Mouse (Mus musculus) bone marrow macrophage, adult 2 months (primary cell): Measurements from ENCODE around the gene Bmp2k. TPM values are rescaled to one million over a fixed set of nuclear protein-coding genes. Genes with fewer than 3 reads are reported as not detected.
"Not testable (repeated sequence)": the region's sequence is repeated elsewhere in the genome, so short reads cannot be mapped to it uniquely, and the experiment has no call there.

Experiments used
- H3K27ac ChIP-seq: 2 replicates; pipeline ENCODE4 v1.5.1; 2012; ENCODE audit warnings: low read depth, low read length; ENCODE audit not compliant: insufficient read depth
- H3K4me1 ChIP-seq: 2 replicates; pipeline ENCODE4 v1.6.1; 2012; ENCODE audit warnings: low read length; ENCODE audit not compliant: control insufficient read depth, insufficient read depth
- H3K4me3 ChIP-seq: 2 replicates; pipeline ENCODE4 v1.5.1; 2012; ENCODE audit warnings: mild to moderate bottlenecking, low read length, moderate library complexity; ENCODE audit not compliant: insufficient read depth
- CTCF ChIP-seq: IDR thresholded peaks from 2 replicates; pipeline ENCODE4 v1.5.1; 2012; ENCODE audit warnings: low read depth, mild to moderate bottlenecking, low read length, moderate library complexity
- POLR2A ChIP-seq: IDR thresholded peaks from 2 replicates; pipeline ENCODE4 v1.6.1; 2012; ENCODE audit warnings: mild to moderate bottlenecking, low read depth, low read length, borderline replicate concordance
- polyA plus RNA-seq: library from polyadenylated mRNA; stranded (reverse); fragments of >200 nt; gene quantifications from 2 replicates; pipeline ENCODE4 v1.2.4, GENCODE M21; 2012; ENCODE audit not compliant: missing spikeins, insufficient read depth, insufficient read length

Gene Bmp2k
- polyA plus RNA-seq, 1 experiment: 41.5 TPM

DNA sequence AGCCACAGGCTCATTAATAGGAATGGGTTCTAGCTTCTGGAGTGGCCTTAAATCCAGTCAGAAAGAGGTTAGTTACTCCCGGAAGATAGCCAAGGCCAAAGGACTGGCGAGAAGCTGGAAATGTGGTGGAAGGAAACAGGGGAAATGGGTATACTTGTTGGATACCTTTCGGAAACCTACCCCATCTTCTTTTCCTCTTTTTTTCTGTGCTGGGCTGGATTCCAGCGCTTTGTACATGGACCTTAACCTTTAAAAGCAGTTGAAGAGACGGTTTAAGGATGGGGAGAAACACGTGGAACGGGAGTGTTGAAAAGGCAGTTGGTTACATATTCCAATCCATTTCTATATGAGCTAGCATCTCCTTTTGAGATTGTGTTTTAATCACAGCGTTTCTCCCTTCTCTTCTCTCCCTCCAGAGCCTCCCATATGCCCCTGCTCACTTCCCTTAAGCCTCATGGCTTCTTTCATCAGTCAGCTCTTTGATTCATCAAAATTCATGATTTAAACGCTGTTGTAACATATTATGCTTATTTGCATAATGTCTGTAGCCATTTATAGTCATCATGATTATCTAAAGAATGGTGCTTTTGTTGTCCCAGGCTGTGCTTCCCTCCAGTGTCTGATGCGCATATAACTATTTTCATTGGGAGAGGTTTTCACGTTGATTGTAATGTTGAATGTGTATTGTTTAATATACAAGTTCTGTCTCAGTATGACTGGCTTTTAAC lies 18.5 kb downstream of the Bmp2k start:
- H3K4me1 ChIP-seq: peaks cover 32% of the 10 kb centered on the region
- H3K4me3 ChIP-seq: no peak overlapping the region
- no peak for TF ChIP-seq CTCF
- TF ChIP-seq POLR2A: no peak
- no peak overlapping the region for H3K27ac ChIP-seq

DNA sequence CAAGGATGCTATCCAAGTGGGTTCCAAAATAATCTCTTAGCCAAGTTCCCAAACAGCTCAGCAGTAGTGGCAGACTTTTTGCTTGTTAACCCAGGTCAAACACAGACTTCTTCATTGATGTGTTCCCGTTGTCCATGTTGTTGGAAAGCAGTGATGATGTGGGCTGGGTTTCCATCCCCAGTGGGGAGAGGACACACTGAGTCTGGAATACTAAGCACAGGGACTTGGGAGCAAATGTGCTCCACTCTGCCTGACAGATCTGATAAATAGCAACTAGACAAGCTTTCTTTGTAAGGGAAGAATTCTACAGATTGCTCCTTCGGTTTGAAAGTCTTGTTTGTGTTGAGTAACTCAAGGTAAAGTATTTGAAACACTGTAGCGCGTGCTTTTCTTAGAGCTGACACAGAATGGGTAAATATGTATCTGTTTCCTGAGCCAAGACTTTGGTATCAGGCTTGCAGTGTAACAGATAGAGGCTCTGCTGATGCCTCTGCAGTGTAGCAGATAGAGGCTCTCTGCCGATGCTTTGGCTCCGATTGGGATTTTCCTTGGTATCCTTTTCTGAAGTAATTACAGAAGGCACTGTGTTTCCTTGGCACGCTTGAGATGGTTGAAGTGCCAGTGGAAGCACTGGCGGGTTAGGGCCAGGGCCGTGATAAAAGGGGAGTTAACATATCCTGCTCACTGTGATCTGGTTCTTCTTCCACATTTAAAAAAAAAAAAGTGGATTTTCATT lies 19.5 kb downstream of the Bmp2k start:
- no peak overlapping the region for H3K27ac ChIP-seq
- peaks cover 34% of the 10 kb centered on the region for H3K4me1 ChIP-seq
- TF ChIP-seq POLR2A (no peak), CTCF (no peak)
- H3K4me3 ChIP-seq: no peak overlapping the region

DNA sequence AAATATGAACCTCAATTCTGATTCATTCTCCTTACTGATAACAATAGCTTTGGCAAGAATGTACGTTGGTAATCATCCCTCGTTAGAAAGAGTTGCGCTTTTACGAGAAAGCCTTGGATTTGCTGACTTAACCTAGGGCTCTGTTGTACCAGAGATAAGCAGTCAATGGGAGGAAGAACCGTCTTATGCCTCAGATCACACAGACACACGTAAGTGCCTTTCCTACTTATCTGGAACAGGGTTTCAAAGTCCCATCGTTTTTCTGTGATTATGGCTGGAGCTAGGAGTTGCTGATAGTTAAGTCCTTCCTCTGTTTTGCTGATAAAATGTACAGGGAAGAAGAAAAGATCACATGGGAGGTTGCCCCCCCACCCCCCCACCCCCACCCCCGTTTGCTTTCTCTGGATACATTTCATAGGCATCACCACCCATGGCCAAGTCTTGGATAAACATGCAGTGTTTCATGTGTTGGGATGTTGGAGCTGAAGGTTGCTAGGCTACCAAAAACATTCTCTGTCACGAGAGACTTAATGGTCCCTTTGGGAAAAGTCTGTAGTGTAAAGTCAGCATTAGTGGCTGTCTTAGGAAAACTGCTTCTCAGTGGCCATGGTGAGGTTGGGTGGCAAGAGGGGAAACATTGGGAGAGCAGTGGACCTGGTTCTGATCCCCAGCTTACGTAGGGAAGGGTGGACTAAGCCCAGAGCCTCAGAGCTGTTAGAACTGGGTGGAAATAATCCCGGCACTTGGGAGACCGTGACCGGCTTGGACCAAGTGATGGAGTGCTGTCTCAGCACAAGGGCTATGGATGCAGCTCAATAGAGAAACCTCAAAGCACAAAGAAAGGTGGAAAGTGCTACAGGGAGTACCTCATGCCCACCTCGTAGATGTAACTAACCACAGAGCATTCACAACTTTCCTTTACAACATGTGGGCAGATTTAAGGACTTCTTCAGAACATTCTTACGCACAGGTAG lies 25.1 kb downstream of the Bmp2k start:
- Histone ChIP-seq H3K4me3 (no peak overlapping the region), H3K27ac (no peak overlapping the region), H3K4me1 (peaks cover 25% of the 10 kb centered on the region)
- TF ChIP-seq POLR2A (no peak), CTCF (no peak)

DNA sequence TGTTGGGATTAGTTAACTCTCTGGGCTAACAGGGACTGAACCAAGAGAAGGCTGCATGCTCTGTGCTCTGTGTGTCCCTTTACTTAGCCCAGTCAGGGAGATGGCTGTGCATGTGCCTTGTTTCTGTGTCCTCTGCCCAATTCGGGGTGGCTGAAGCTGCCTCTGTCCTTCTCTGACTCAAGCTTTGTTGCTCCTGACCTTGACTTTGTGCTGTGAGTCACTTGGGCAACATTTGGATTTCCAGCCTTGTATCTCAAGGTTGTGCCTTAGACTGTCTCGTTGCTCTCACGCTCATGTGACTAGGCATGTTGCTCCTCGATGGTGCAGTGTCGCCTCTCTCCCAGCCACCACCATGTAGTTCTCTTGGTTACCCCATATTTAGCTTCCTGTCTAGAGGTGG lies 27.3 kb downstream of the Bmp2k start:
- TF ChIP-seq CTCF: no peak
- no peak overlapping the region for H3K4me3 ChIP-seq
- H3K27ac ChIP-seq: no peak overlapping the region
- peaks cover 25% of the 10 kb centered on the region for H3K4me1 ChIP-seq

DNA sequence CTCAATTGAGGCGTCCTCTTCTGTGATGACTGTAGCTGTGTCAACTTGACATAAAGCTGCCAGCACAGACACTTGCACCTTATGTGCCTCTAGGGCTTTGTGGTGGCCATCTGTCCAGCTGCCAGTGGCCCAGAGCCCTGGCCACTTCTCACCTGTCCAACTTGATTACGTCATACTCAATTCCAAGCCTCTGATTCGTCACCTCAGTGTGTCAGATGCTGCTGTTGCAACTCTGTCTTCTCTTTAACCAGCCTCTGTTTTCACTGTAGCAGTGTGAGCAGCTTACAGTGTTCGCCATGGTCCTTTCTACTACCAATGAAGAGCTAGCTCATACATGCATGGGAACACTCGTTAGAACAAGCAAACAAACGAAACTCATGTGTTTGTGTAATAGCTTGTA lies 28.2 kb downstream of the Bmp2k start:
- TF ChIP-seq POLR2A: no peak
- no peak for TF ChIP-seq CTCF
- Histone ChIP-seq H3K4me3 (no peak overlapping the region), H3K27ac (no peak overlapping the region), H3K4me1 (peaks cover 25% of the 10 kb centered on the region)

DNA sequence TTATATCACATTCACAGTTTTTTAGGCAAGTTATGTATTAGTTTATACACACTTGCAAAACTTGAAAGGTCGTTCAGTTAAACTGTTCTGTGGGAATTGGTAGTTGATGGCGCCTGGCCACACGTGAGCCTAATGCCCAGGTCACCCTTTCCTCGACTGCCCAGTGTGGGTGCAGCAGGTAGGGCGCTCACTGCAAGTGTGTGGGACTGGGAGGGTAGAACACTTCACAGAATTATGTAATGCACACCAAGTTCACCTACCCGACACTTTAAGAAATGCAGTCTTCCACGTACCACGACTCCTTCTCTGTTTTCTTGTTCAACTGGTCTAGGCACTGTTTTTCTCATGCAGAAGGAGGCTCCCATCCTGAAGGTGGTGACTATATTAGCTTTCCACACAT lies 30.5 kb downstream of the Bmp2k start:
- TF ChIP-seq CTCF (no peak), POLR2A (no peak)
- Histone ChIP-seq H3K4me3 (no peak overlapping the region), H3K4me1 (peaks cover 19% of the 10 kb centered on the region), H3K27ac (no peak overlapping the region)

DNA sequence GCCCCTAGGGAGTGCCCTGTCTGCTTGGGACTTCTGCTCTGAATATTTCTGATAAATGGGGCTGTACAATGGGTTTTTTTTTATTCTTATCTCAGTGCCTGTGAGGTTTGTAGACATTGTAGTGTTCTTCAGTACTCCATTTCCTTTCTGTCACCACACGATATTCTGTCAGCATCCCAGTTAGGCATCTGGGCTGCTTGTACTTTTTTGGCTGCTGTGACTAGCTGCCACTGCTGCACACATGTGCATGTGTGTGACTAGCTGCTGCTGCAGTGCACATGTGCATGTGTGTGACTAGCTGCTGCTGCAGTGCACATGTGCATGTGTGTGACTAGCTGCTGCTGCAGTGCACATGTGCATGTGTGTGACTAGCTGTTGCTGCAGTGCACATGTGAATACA lies 31.4 kb downstream of the Bmp2k start:
- not testable (repeated sequence) for H3K4me3 ChIP-seq, H3K27ac ChIP-seq
- peaks cover 17% of the 10 kb centered on the region for H3K4me1 ChIP-seq

DNA sequence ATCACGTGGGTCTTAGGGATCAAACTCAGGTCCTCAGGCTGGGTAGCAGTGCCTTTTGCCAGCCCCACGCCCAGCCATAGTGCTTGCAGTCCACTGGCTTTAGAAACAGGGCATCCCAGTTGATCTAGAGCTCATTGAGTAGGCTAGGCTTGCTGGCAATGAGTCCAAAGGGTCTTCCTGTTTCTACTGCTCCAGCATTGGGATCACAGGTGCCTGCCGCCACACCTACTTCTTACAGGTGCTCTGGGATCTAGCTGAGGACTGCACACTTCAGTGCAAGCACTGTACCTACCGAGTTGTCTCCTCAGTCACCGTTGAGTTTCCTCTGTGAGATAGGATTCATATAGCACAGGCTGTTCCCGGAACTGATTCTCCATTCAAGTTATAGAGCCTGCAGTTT lies 34.3 kb downstream of the Bmp2k start:
- no peak overlapping the region for H3K4me3 ChIP-seq
- H3K4me1 ChIP-seq: 0 out of 2 replicates have a peak, but pooled peaks cover 2% of the 10 kb centered on the region
- no peak overlapping the region for H3K27ac ChIP-seq
- TF ChIP-seq CTCF: no peak
- TF ChIP-seq POLR2A: no peak

DNA sequence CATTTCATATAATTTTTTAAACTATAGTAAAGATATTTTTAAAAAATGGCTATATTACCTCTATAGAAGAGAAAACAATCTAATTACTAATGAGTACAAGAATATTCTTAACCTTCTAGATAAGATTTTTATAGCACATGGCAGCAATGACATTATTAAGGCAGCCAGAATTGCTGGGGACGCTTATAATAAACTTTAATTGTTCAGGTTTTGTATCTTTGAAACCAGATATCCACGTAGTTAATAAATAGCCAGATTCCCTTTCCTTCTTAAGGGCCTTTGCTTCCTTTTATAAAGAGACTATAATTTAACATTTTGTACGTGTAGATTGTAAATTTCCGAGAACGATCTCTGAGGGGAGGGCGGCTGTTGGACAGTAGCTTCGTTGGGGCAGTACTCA lies 47.8 kb downstream of the Bmp2k start:
- Histone ChIP-seq H3K4me3 (no peak overlapping the region), H3K4me1 (peaks cover 9% of the 10 kb centered on the region), H3K27ac (no peak overlapping the region)
- TF ChIP-seq CTCF (no peak), POLR2A (no peak)
